Mouse (Mus musculus) lung, adult 2 months (tissue): ENCODE measurements around the gene Manbal.

ENCODE experiments used
- CTCF ChIP-seq: fragments of 200-500 bp; IDR thresholded peaks from 2 replicates; pipeline ENCODE4 v1.5.1; 2011; ENCODE audit warnings: mild to moderate bottlenecking, low read length, control low read depth; ENCODE audit not compliant: insufficient read depth
- POLR2A ChIP-seq: fragments of 200-500 bp; IDR thresholded peaks from 2 replicates; pipeline ENCODE4 v1.6.1; 2011; ENCODE audit warnings: low read depth, mild to moderate bottlenecking, control low read depth, low read length, borderline replicate concordance; ENCODE audit errors: extremely low read depth

DNA sequence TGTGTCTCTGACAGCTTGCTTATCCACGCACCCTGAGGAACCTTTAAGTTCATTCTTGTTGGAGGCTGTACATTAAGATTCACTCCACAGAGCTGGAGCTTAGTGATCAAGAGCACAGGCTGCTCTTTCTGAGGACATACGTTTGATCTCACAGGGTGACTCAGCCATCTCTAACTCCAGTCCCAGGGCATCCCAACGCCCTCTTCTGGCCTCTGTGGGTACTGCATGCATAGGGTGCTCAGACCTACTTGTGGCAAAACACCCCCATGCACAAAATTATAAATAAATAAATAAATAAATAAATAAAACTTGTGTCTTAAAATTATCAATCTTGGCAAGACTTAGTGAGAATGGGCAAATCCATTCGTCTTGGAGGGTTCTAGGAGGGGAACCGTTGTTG, 28.7 kb upstream of the Manbal start:
- TF ChIP-seq CTCF (peak; percentile 85), POLR2A (no peak)
